Mouse (Mus musculus): ENCODE results near the gene Npl.
"Not testable (repeated sequence)": the region's sequence is repeated elsewhere in the genome, so short reads cannot be mapped to it uniquely, and the experiment has no call there.

The Npl gene

DNA sequence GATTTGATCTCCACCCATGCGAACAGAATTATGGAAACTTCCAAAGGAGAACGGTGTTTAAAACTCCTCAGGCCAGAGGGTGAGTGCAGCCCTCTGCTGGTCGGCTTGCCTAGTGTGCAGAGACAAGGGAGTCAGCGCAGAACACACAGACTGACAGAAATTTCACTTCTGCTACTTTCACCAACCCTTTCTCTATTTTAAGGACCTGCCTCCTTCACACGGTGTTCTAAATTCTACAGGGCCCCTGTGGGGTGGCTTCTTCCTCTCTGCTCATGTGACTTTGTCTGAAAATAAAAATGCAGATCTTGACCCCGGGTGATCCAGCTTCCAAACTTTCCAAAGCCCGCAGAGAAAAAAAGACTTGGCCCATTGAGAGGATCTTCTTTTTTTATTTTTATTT lies 60.7 kb downstream of the Npl start:
- DNase-seq (ENCODE audit: low spot score in 2 of 2), result no peak

GRCm38 (mm10) chr1:153487500-153487879 lies 62.4 kb downstream of the Npl start, which contains the start of gene Dhx9:
TSS of gene Dhx9 (minus strand) at chr1:153487660.
- DNase-seq (ENCODE audit: low spot score in 2 of 2), result peak; percentile 97 to 98

DNA sequence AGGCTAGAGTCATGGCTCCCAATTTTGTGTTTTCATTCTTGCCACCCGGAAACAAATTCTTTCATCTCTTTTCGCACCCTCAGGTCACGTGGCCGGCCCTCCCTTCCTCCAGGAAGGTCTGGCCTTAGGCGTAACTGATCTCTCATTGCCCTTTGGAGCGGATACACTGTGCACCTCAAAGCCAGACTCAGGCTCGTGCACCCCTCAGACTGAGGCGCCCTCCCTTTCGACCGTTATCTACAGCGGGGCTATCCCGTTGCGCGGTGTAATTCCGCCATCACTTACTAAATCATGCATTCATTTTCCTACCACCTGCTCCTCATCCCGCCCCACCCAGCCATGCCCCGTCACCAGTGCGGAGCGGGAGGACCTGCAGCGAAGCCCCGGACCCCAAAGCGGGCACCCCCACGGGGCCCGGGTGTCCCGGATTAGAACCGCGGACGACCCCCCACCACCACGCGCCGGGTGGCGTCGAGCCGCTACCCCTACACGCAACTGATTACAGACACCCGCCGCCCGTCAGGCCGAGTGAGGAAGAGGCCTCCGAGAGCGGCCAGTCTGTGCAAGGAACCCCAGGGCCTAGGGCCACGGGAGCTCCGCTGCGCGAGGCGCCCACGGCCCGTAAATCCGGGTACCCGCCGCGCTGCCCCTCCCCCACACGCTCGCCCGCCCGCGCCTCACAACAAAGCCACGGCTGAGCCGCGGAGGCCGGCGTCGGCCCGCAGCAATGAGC lies 62.9 kb downstream of the Npl start:
- DNase-seq (ENCODE audit: low spot score in 2 of 2), result peak; percentile 32 to 49

DNA sequence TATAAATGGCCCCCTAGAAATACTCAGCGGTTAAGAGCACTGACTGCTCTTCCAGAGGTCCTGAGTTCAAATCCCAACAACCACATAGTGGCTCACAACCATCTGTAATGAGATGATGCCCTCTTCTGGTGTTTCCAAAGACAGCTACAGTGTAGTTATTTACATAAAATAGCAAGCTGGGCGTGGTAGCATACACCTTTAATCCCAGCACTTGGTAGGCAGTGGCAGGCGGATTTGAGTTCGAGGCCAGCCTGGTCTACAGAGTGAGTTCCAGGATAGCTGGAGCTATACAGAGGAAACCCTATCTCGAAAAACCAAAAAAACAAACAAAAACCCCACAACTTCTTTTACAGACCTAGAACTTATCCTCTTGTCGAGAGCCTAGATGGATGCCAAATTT lies 63.7 kb downstream of the Npl start:
- not testable (repeated sequence) for DNase-seq (ENCODE audit: low spot score in 2 of 2)

GRCm38 (mm10) chr1:153485201-153485796 lies 64.5 kb downstream of the Npl start:
- no peak for DNase-seq (ENCODE audit: low spot score in 2 of 2)

DNA sequence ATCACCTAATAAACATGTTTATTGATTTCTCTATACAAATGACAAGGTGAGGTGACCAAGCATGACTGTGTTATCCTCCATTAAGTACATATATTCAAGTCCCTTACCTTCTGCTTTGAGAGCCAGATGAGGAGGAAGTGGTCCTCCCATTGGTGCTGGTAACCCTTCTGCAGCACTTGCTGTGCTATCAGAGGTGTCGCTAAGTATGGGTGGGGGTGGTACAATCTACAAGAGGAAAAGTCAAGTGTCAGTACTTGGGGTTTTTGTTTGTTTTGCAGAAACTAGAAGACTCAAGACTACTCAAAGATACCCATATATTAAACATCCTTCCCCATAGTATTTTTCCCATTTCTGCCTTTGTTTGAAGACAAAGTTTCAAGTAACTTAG lies 68.8 kb downstream of the Npl start:
- DNase-seq (ENCODE audit: low spot score in 2 of 2), result no peak

GRCm38 (mm10) chr1:153480386-153481024 lies 69.3 kb downstream of the Npl start:
- peak; percentile 76 to 78 for DNase-seq (ENCODE audit: low spot score in 2 of 2)

DNA sequence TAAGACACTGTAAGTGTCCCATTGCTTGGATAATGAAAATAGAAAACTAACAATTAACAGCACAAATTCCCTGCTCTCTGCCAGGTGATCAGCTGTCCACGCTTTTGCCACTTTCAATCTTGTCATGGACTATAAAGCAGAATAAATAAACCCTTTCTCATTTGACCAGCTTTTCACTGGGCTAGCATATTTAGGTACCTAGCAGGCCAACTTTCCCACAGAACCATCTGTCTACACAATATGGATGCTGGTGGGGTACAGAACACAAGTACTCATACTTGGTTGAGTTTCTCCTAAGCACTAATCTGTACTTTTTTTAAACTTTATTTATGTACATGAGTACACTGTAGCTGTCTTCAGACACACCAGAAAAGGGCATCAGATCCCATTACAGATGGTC lies 70.5 kb downstream of the Npl start:
- DNase-seq (ENCODE audit: low spot score in 2 of 2), result no peak

GRCm38 (mm10) chr1:153461796-153462195 lies 88.0 kb downstream of the Npl start:
- no peak for DNase-seq (ENCODE audit: low spot score in 2 of 2)

DNA sequence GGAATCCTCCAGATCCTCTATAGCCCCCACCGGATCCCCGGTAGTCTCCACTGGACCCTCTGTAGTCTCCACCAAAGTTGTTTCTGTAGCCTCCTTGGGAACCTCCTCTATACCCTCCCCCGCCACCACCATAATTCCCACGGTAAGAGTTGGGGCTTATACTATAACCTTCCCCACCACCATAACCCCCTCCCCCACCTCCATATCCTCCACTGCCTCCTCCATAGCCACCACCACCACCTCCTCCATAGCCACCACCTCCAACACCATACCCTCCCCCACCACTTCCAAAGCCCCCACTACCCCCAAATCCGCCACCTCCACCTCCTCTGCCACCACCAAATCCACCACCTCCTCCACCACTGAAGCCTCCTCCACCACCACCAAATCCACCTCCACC lies 93.7 kb downstream of the Npl start:
- no peak for DNase-seq (ENCODE audit: low spot score in 2 of 2)

- DNase-seq (ENCODE audit: low spot score in 2 of 2), result no peak
Measured at GRCm38 (mm10) chr1:153453146-153453642, 96.7 kb downstream of the Npl start.
